Mouse (Mus musculus) liver, embryonic 13.5 days (tissue): ENCODE results near the gene Fbxo41. TPM values are rescaled to one million over a fixed set of nuclear protein-coding genes. Genes with fewer than 3 reads are reported as not detected.
"Not testable (repeated sequence)": the region's sequence is repeated elsewhere in the genome, so short reads cannot be mapped to it uniquely, and the experiment has no call there.

ENCODE experiments used
- ATAC-seq: fragments of 200-750 bp; cut with Nextera tagmentation; 2 replicates; pipeline ENCODE4 v1.8.0; 2017; ENCODE audit warnings: low read depth, mild to moderate bottlenecking, moderate number of reproducible peaks, moderate library complexity
- DNase-seq: peaks from one replicate; pipeline ENCODE4 v3.0.0; 2022
- H3K27ac ChIP-seq: fragments of 300-500 bp; sonication (generic); 2 replicates; pipeline ENCODE4 v1.5.1; 2015; ENCODE audit warnings: moderate library complexity, mild to moderate bottlenecking, inconsistent platforms
- H3K27me3 ChIP-seq: fragments of 300-500 bp; sonication (generic); 2 replicates; pipeline ENCODE4 v1.6.1; 2015; ENCODE audit warnings: mild to moderate bottlenecking, inconsistent platforms
- H3K36me3 ChIP-seq: fragments of 300-500 bp; sonication (generic); 2 replicates; pipeline ENCODE4 v1.6.1; 2015; ENCODE audit warnings: mild to moderate bottlenecking, inconsistent platforms
- H3K4me1 ChIP-seq: fragments of 300-500 bp; sonication (generic); replicated peaks from 2 replicates; pipeline ENCODE4 v1.6.1; 2015; ENCODE audit warnings: inconsistent platforms
- H3K4me2 ChIP-seq: fragments of 300-500 bp; sonication (generic); 2 replicates; pipeline ENCODE4 v1.6.1; 2015; ENCODE audit warnings: inconsistent platforms, mild to moderate bottlenecking, moderate library complexity
- H3K4me3 ChIP-seq: fragments of 300-500 bp; sonication (generic); replicated peaks from 2 replicates; pipeline ENCODE4 v1.5.1; 2015; ENCODE audit warnings: mild to moderate bottlenecking, inconsistent platforms
- H3K9ac ChIP-seq: fragments of 300-500 bp; sonication (generic); 2 replicates; pipeline ENCODE4 v1.6.1; 2015; ENCODE audit warnings: mild to moderate bottlenecking, inconsistent platforms
- H3K9me3 ChIP-seq: fragments of 300-500 bp; sonication (generic); replicated peaks from 2 replicates; pipeline ENCODE4 v1.6.1; 2016; ENCODE audit warnings: inconsistent platforms
- WGBS: fragments of 180-500 bp; shearing (Covaris S2); methylation state at CpG from one replicate; pipeline ENCODE4 v1.1.7; 2015; ENCODE audit not compliant: insufficient replicate concordance; 5-methylcytosine and 5-hydroxymethylcytosine counted together
- polyA plus RNA-seq: library from polyadenylated mRNA; unstranded; fragments of >200 nt; fragmentation: Nextera tagmentation; extraction: Ambion mirVana; gene quantifications from 2 replicates; pipeline ENCODE4 v1.2.1, GENCODE M21; 2015

The Fbxo41 gene
- polyA plus RNA-seq, 1 experiment from 2014 or later: not detected

DNA sequence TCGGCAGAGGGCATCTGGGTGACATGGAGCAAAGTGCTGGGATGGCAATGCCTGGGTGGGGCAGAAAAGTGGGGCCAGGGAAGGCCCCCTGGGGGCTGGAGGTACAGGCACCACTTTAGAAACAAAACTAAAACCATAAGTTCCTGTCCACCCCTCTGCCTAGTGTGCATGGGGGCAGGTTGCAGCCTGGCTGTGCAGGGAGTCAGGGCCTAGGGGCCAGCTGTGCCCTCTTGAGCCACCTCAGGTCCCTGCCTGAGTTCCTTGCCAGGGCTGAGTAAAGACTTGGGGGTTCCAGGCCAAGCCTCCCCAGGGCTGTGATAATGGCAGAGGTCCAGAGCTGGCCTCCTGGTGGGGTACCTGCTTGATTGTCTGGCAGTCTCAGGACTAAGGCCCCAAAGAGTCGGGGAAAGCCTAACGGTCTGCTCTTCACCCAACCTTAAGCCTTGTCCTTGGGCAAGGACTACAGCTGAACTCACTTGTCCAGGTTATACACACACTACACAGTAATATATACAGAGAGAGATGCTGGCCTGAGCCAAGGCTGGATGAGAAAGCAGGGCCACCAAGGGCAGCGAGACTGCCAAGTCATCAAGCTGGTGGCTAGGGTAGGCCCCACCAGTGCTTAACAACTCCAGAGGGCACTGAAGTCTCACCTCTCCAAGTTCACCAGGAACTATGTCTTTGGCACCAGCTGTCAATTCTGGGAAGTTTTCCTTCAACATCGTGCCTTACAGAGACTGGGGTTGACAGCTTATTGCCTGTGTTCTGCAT lies 32.9 kb downstream of the Fbxo41 start:
- no peak overlapping the region for H3K27ac ChIP-seq
- 0 out of 2 replicates have a peak, but pooled peaks have one; percentile 9 for ATAC-seq
- DNase-seq: no peak
- no peaks in the 10 kb centered on the region for H3K9me3 ChIP-seq
- WGBS: 58% methylated on average over 5 of the region's 5 CpGs
- H3K4me3 ChIP-seq: no peak overlapping the region
- no peak overlapping the region for H3K4me2 ChIP-seq
- no peak overlapping the region for H3K9ac ChIP-seq
- H3K27me3 ChIP-seq: 0 out of 2 replicates have a peak, but pooled peaks cover 5% of the 10 kb centered on the region
- no peaks in the 10 kb centered on the region for H3K4me1 ChIP-seq
- peaks cover 51% of the 10 kb centered on the region for H3K36me3 ChIP-seq

DNA sequence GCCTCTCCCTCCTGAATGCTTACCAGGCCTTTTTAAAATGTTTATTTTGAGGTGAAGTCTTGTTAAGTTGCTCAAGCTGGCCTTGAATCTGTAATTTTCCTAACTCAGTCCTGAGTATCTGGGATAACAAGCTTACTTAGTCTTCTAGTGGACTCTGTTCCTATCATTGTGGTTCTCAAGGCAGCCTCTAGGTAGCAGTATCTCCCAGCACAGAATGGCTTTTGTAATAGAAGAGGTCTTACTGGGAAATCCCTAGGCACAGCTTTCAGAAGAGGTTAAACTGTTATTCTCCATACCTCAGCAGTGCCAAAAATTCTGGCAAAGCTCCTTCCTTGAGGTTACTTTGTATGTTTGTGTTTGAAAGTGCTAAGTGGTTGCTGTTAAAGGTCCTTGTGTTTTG lies 37.4 kb downstream of the Fbxo41 start:
- peaks cover 96% of the 10 kb centered on the region for H3K36me3 ChIP-seq
- DNase-seq: no peak

DNA sequence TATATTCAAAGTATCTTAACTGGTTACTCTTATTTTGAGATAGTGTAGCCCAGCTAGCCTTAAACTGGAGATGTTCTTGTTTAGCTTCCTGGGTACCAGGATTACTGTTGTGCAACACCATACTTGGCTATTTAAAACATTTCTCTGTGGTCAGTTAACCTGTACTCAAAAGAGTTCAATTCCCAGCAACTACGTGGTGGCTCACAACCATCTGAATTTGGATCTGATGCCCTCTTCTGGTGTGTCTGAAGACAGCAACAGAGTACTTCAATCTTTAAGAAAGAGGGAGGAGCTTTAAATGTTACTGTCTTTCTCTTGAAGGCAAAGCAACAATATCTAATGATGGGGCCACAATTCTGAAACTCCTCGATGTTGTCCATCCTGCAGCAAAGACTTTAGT lies 43.2 kb downstream of the Fbxo41 start:
- H3K36me3 ChIP-seq: peaks cover 78% of the 10 kb centered on the region
- DNase-seq: no peak

More for the DNA sequence above, 37.4 kb downstream of the Fbxo41 start:
- Histone ChIP-seq H3K9me3 (no peaks in the 10 kb centered on the region), H3K9ac (no peak overlapping the region), H3K4me2 (no peak overlapping the region), H3K4me3 (no peak overlapping the region), H3K27me3 (no peaks in the 10 kb centered on the region), H3K4me1 (no peaks in the 10 kb centered on the region), H3K27ac (no peak overlapping the region)
- ATAC-seq: no peak

DNA sequence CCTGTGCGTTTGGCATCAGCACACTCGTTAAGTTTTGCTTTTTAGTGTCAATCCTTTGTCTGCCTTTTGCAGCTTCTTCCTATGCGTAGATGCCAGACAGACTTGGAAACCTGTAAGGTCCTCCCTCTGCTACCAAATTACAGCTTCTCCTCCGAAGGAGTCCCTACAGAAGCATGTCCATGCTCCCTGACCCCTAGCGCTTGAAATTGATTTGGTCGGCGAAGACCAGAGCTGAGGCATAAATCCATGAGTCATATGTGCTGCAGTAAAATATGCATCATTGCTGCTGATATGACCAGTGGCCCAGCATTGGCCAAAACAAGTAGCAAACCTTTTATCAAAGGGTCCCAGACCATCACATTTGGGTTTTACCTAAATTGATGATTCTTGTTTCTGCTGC lies 50.0 kb downstream of the Fbxo41 start:
- ATAC-seq (no peak), DNase-seq (peak; percentile 48)
- H3K27me3 ChIP-seq: no peaks in the 10 kb centered on the region
- H3K4me2 ChIP-seq: peak overlapping the region; percentile 97
- peaks cover 68% of the 10 kb centered on the region for H3K4me1 ChIP-seq
- WGBS: 3% methylated on average over 7 of the region's 7 CpGs
- H3K4me3 ChIP-seq: peak overlapping the region; percentile 90
- peak overlapping the region; percentile 94 for H3K27ac ChIP-seq
- peak overlapping the region; percentile 93 for H3K9ac ChIP-seq
- H3K36me3 ChIP-seq: peaks cover 18% of the 10 kb centered on the region
- H3K9me3 ChIP-seq: no peaks in the 10 kb centered on the region

More for the DNA sequence above, 43.2 kb downstream of the Fbxo41 start:
- no peaks in the 10 kb centered on the region for H3K27me3 ChIP-seq
- H3K4me1 ChIP-seq: peaks cover 38% of the 10 kb centered on the region
- WGBS: 73% methylated on average over 2 of the region's 2 CpGs
- no peak overlapping the region for H3K27ac ChIP-seq
- no peak overlapping the region for H3K9ac ChIP-seq
- ATAC-seq: no peak
- no peak overlapping the region for H3K4me2 ChIP-seq
- H3K4me3 ChIP-seq: no peak overlapping the region
- no peaks in the 10 kb centered on the region for H3K9me3 ChIP-seq

DNA sequence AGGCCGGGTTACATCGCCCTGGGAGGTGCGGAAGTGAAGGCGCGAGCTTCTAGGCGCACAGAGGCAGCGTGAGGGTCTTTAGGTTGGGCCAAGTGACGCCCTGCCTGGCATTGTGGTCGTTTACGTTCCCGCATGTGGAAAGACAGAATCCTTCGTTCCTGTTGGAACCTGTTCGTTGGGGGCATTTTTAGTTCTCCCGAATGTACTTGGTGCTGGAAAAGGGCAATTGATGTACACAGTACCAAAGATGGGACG lies 50.5 kb downstream of the Fbxo41 start:
- Histone ChIP-seq H3K36me3 (peaks cover 18% of the 10 kb centered on the region), H3K9me3 (no peaks in the 10 kb centered on the region), H3K27me3 (no peaks in the 10 kb centered on the region), H3K4me3 (peak overlapping the region; percentile 90), H3K9ac (peak overlapping the region; percentile 93), H3K4me1 (peaks cover 63% of the 10 kb centered on the region), H3K27ac (peak overlapping the region; percentile 94), H3K4me2 (peak overlapping the region; percentile 97)
- ATAC-seq (no peak), DNase-seq (no peak)
- WGBS: under 1% methylated on average over 15 of the region's 15 CpGs

DNA sequence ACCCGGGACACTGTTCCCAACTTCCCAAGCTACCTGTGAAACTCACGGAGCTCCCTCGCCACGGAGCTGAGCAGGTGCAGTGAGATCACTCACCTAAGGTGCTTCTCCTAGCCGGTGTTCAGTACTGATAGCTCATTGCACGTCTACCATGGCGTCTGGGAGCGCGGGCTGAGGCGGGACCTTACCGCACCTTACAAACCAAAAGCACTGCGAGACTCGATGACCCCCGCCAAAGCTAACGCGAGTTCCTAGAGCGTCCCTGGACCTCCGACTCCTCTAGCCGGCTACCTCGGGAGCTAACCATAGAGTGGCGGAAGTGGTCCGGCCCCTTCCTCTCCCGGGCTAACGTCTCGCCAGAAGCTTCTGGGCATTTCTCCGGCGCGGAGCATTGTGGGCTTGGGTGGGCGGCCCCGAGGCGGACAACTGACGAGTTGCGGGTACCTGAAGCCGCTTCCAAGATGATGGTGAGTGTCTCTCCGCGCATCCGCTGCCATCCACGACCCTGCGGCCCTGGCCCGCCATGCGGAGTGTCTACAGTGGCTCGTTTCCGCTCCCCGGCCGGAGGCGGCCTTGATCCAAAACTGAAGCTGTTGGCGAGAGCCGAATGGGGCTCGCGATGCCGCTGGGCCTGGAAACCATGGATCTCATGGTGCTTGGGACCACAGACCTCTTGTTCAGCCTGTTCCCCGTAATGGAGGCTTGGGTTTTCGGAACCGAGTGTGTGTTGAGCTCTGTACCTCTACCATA lies 51.0 kb downstream of the Fbxo41 start, which contains the start of gene Pradc1:
TSS of gene Pradc1 (minus strand) at position 307 of the 747 bp plus-strand sequence.
- DNase-seq: peak; percentile 93
- peak; percentile 68 for ATAC-seq
- Histone ChIP-seq H3K9ac (peak within 1 kb of the TSS; percentile 93), H3K9me3 (no peaks in the 10 kb centered on the region), H3K4me1 (peaks cover 58% of the 10 kb centered on the region), H3K4me2 (peak within 1 kb of the TSS; percentile 97), H3K27me3 (no peaks in the 10 kb centered on the region), H3K36me3 (peaks cover 18% of the 10 kb centered on the region), H3K27ac (peak within 1 kb of the TSS; percentile 94), H3K4me3 (peak within 1 kb of the TSS; percentile 90)
- under 1% methylated on average over 54 of the region's 54 CpGs for WGBS

DNA sequence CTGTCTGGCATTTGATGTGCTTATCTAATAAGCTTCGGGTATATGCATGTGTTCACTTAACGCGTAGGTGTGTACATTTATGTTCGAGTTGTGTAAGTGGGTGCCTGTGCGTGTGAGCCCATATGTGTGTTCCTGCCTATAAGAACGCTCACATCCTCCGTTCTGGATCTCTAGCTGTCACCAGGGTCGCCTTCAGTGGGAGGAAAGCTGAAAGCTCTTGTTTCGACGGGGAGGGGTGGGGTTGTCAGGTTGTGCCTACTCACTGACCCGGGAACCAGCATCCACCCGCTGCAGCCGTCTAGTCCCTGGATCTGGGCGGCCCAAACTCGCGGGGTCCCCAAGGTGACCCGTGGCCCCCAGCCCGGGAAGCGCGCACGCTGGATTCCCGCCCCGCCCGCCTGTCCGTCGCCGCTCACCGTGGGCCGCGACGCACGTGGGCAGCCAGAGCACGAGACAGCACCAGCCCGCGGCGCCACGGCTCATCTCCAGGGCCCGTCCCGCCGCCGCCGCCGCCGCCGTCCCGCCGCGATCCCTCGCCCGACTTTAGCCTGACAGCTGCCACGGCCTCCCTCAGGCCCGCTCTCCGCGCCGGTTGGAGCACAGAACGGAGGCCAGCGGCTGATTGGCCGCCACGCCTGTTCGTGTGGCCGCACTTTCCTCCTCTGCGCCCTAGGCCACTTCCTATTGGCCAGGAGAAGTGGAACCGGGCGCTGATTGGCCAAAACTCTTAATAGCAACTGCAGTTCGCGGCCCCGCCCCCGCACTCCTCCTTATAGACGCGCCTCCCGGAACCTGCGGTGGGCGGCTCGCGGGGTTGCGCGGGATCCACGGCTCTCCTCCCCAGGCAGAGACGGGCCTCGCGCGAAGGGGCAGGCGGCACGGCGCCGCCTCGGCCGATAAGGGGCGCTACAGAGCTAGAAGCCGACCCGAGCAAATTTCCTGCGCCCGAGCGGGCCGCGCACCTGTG lies 51.8 kb downstream of the Fbxo41 start, which contains the start of gene Cct7:
TSS of gene Cct7 (plus strand) at position 818 of the 967 bp plus-strand sequence.
- H3K9me3 ChIP-seq: no peaks in the 10 kb centered on the region
- peaks cover 25% of the 10 kb centered on the region for H3K36me3 ChIP-seq
- DNase-seq: peak; percentile 98
- peak within 1 kb of the TSS; percentile 97 for H3K4me2 ChIP-seq
- peak within 1 kb of the TSS; percentile 90 for H3K4me3 ChIP-seq
- H3K4me1 ChIP-seq: peaks cover 50% of the 10 kb centered on the region
- H3K27ac ChIP-seq: peak within 1 kb of the TSS; percentile 94
- ATAC-seq: peak; percentile 93
- H3K27me3 ChIP-seq: no peaks in the 10 kb centered on the region
- WGBS: under 1% methylated on average over 92 of the region's 96 CpGs
- H3K9ac ChIP-seq: peak within 1 kb of the TSS; percentile 93

DNA sequence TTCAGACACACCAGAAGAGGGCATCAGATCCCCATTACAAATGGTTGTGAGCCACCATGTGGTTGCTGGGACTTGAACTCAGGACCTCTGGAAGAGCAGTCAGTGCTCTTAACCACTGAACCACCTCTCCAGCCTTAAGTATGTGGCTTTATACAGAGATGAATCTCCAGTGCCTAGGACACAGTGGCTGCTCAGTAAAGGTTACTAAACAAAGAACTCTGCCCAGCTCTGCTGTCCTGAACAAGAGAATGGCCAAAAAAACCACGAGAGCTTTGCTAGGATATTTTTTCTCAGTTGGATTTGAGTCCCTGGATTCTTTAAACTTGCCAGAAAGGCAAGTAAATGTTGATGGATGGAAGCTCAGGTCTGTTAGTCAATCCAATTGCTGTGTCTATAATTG lies 52.7 kb downstream of the Fbxo41 start:
- H3K27me3 ChIP-seq, H3K9me3 ChIP-seq, ATAC-seq, DNase-seq: not testable (repeated sequence)
- H3K27ac ChIP-seq: peak overlapping the region; percentile 85
- peak overlapping the region; percentile 89 for H3K9ac ChIP-seq
- peaks cover 42% of the 10 kb centered on the region for H3K4me1 ChIP-seq
- H3K36me3 ChIP-seq: peaks cover 33% of the 10 kb centered on the region
- 34% methylated on average over 1 of the region's 1 CpGs for WGBS
- H3K4me3 ChIP-seq: peak overlapping the region; percentile 90
- peak overlapping the region; percentile 97 for H3K4me2 ChIP-seq

DNA sequence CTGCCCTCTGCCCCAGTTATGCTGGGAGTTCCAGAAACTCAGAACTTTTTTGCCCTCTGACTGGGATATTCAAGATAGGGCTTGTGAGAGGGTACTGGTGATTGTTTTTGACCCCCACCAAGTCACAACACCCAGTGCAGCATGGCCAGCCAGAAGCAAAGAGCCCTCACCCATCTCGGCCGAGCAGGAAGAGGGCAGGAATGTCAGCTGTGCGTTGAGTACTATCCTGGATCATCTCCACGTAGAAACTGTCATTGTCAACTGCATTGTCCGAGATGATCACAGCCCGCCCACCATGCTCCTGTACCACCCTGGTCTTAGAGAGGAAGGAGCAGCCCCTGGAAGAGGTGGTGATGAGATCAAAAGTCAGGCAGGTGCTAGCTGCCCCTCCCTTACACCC lies 55.4 kb downstream of the Fbxo41 start:
- Histone ChIP-seq H3K27me3 (no peaks in the 10 kb centered on the region), H3K4me3 (no peak overlapping the region), H3K27ac (no peak overlapping the region), H3K4me2 (no peak overlapping the region), H3K9me3 (no peaks in the 10 kb centered on the region), H3K36me3 (peaks cover 56% of the 10 kb centered on the region), H3K9ac (no peak overlapping the region), H3K4me1 (peaks cover 15% of the 10 kb centered on the region)
- no peak for ATAC-seq
- WGBS: 79% methylated on average over 6 of the region's 6 CpGs
- DNase-seq: no peak

DNA sequence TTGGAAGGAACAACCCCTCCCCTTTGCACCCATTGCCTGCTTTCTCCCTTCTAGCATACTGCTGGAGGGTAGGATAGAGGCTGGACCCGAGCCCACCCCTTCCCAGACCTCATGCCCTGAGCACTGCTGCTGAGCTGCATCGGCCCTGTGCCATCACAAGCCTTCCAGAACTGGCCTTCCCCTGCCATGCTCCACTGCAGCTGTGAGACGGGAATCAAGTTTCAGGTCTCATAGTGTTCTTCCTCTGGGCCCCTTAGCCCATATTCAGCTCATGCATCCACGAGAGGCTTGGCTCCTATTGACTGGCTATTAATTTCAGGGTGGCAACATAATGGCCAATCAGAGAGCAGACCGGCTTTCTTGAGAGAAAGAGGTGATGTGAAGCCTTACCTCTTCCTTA lies 57.5 kb downstream of the Fbxo41 start:
- H3K4me1 ChIP-seq: peaks cover 9% of the 10 kb centered on the region
- no peak for ATAC-seq
- H3K4me2 ChIP-seq: no peak overlapping the region
- H3K4me3 ChIP-seq: no peak overlapping the region
- H3K27me3 ChIP-seq: no peaks in the 10 kb centered on the region
- no peaks in the 10 kb centered on the region for H3K9me3 ChIP-seq
- 80% methylated on average over 5 of the region's 5 CpGs for WGBS
- H3K36me3 ChIP-seq: peaks cover 76% of the 10 kb centered on the region
- no peak for DNase-seq
- no peak overlapping the region for H3K27ac ChIP-seq
- H3K9ac ChIP-seq: no peak overlapping the region
